Mouse (Mus musculus): ENCODE data around the gene Zfp467.

DNA sequence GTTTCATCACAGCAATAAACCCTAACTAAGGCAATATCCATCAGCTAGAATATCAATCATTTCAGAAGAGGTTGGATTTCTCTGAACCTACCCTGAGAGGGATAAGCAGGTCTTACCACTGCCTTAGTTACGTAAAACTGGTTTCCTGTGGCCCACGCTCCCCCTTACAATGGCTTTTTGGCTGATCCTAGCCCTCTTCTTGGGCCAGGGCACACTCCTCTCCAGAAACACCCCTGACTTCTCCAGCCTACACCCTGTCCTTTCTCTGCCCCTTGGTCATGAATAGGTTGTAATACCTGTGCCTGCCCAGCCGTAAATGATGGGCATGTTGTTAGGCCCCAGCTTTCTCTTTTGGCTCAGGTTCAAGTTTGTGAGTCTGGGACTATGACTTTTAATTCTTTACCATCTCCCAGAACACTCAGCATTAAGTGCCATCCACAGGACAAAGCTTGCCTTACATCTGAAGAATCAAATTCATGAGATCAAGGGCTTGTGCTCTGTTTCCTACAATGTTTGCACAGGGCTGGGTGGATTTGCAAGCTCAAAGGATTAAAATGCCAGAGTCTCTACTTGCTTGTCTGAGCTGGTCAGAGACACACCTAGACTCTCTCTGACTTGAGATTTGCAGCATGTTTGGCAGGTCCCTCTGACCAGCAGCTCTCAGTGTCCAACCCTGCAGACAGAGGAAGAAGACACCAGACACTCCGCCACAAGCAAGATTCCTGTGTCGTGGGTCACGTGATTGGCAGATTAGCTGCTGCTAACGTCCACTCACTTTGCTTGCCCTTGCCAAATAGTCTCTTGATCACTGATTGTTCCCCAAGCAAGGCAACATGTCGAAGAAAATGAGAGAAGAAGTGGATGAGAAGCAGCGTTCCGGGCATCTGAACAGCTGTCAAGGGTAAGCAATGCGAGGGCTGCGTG is 12.5 kb downstream of the Zfp467 start:
- no peak for TF ChIP-seq CTCF (IDR thresholded peaks at IDR 0.05; ENCODE audit: low read depth)
- no peak for TF ChIP-seq EP300 (IDR thresholded peaks at IDR 0.05; ENCODE audit: low read depth)
